Mouse (Mus musculus): Measurements from ENCODE around the gene Map2k5. TPM values are rescaled to one million over a fixed set of nuclear protein-coding genes. Genes with fewer than 3 reads are reported as not detected.

The Map2k5 gene
- polyA plus RNA-seq, 1 experiment = 109 TPM

- H3K36me3 ChIP-seq (ENCODE audit: control insufficient read depth, insufficient read depth, low read length) = peaks cover 8% of the 10 kb centered on the region
- TF ChIP-seq POLR2A (IDR thresholded peaks at IDR 0.05; ENCODE audit: control insufficient read depth, extremely low read depth, insufficient read depth, low read length, poor library complexity) (no peak), CTCF (IDR thresholded peaks at IDR 0.05; ENCODE audit: borderline replicate concordance, control insufficient read depth, extremely low read depth, insufficient read depth, low read length, poor library complexity) (no peak)
- no peak overlapping the region for H3K27ac ChIP-seq (ENCODE audit: control insufficient read depth, insufficient read depth, low read length)
- no peak overlapping the region for H3K4me3 ChIP-seq (ENCODE audit: control insufficient read depth, insufficient read depth, low read length)
- WGBS = 96% methylated on average over 4 of the region's 4 CpGs
- no peak for DNase-seq
- no peaks in the 10 kb centered on the region for H3K27me3 ChIP-seq (ENCODE audit: control insufficient read depth, insufficient read depth, low read length)
- no peaks in the 10 kb centered on the region for H3K4me1 ChIP-seq (replicated peaks; ENCODE audit: control insufficient read depth, insufficient read depth, low read length)
Measured at GRCm38 (mm10) chr9:63257739-63258138, 120.0 kb downstream of the Map2k5 start.

- peaks cover 5% of the 10 kb centered on the region for H3K4me1 ChIP-seq (replicated peaks; ENCODE audit: control insufficient read depth, insufficient read depth, low read length)
- no peaks in the 10 kb centered on the region for H3K27me3 ChIP-seq (ENCODE audit: control insufficient read depth, insufficient read depth, low read length)
- H3K27ac ChIP-seq (ENCODE audit: control insufficient read depth, insufficient read depth, low read length) = no peak overlapping the region
- H3K4me3 ChIP-seq (ENCODE audit: control insufficient read depth, insufficient read depth, low read length) = no peak overlapping the region
- no peak for DNase-seq
- TF ChIP-seq CTCF (IDR thresholded peaks at IDR 0.05; ENCODE audit: borderline replicate concordance, control insufficient read depth, extremely low read depth, insufficient read depth, low read length, poor library complexity) (no peak), POLR2A (IDR thresholded peaks at IDR 0.05; ENCODE audit: control insufficient read depth, extremely low read depth, insufficient read depth, low read length, poor library complexity) (no peak)
- 97% methylated on average over 19 of the region's 19 CpGs for WGBS
- H3K36me3 ChIP-seq (ENCODE audit: control insufficient read depth, insufficient read depth, low read length) = no peaks in the 10 kb centered on the region; the same call in none of the 2 replicates
Measured at GRCm38 (mm10) chr9:63250841-63251626, 126.7 kb downstream of the Map2k5 start.

GRCm38 (mm10) chr9:63248095-63248787 lies 129.5 kb downstream of the Map2k5 start:
- Histone ChIP-seq H3K4me1 (replicated peaks; ENCODE audit: control insufficient read depth, insufficient read depth, low read length) (peaks cover 5% of the 10 kb centered on the region), H3K4me3 (ENCODE audit: control insufficient read depth, insufficient read depth, low read length) (no peak overlapping the region), H3K27ac (ENCODE audit: control insufficient read depth, insufficient read depth, low read length) (no peak overlapping the region), H3K36me3 (ENCODE audit: control insufficient read depth, insufficient read depth, low read length) (peaks cover 4% of the 10 kb centered on the region; the same call in 1 of the 2 replicates), H3K27me3 (ENCODE audit: control insufficient read depth, insufficient read depth, low read length) (no peaks in the 10 kb centered on the region)
- DNase-seq = no peak
- no peak for TF ChIP-seq CTCF (IDR thresholded peaks at IDR 0.05; ENCODE audit: borderline replicate concordance, control insufficient read depth, extremely low read depth, insufficient read depth, low read length, poor library complexity)
- no peak for TF ChIP-seq POLR2A (IDR thresholded peaks at IDR 0.05; ENCODE audit: control insufficient read depth, extremely low read depth, insufficient read depth, low read length, poor library complexity)

- no peak for DNase-seq
- TF ChIP-seq CTCF (IDR thresholded peaks at IDR 0.05; ENCODE audit: borderline replicate concordance, control insufficient read depth, extremely low read depth, insufficient read depth, low read length, poor library complexity) (no peak), POLR2A (IDR thresholded peaks at IDR 0.05; ENCODE audit: control insufficient read depth, extremely low read depth, insufficient read depth, low read length, poor library complexity) (no peak)
- WGBS = 18% methylated on average over 5 of the region's 5 CpGs
Measured at GRCm38 (mm10) chr9:63246568-63247169, 131.0 kb downstream of the Map2k5 start.

GRCm38 (mm10) chr9:63241961-63242360 lies 135.7 kb downstream of the Map2k5 start:
- no peak for DNase-seq
- H3K27me3 ChIP-seq (ENCODE audit: control insufficient read depth, insufficient read depth, low read length) = no peaks in the 10 kb centered on the region
- TF ChIP-seq CTCF (IDR thresholded peaks at IDR 0.05; ENCODE audit: borderline replicate concordance, control insufficient read depth, extremely low read depth, insufficient read depth, low read length, poor library complexity) (no peak), POLR2A (IDR thresholded peaks at IDR 0.05; ENCODE audit: control insufficient read depth, extremely low read depth, insufficient read depth, low read length, poor library complexity) (no peak)
- WGBS = 74% methylated on average over 6 of the region's 6 CpGs
- no peak overlapping the region for H3K4me3 ChIP-seq (ENCODE audit: control insufficient read depth, insufficient read depth, low read length)
- 0 out of 2 replicates have a peak, but pooled peaks cover 4% of the 10 kb centered on the region for H3K36me3 ChIP-seq (ENCODE audit: control insufficient read depth, insufficient read depth, low read length)
- no peaks in the 10 kb centered on the region for H3K4me1 ChIP-seq (replicated peaks; ENCODE audit: control insufficient read depth, insufficient read depth, low read length)
- no peak overlapping the region for H3K27ac ChIP-seq (ENCODE audit: control insufficient read depth, insufficient read depth, low read length)

More at GRCm38 (mm10) chr9:63246568-63247169, 131.0 kb downstream of the Map2k5 start:
- no peak overlapping the region for H3K27ac ChIP-seq (ENCODE audit: control insufficient read depth, insufficient read depth, low read length)
- no peak overlapping the region for H3K4me3 ChIP-seq (ENCODE audit: control insufficient read depth, insufficient read depth, low read length)
- H3K36me3 ChIP-seq (ENCODE audit: control insufficient read depth, insufficient read depth, low read length) = peaks cover 4% of the 10 kb centered on the region; the same call in 1 of the 2 replicates
- no peaks in the 10 kb centered on the region for H3K27me3 ChIP-seq (ENCODE audit: control insufficient read depth, insufficient read depth, low read length)
- H3K4me1 ChIP-seq (replicated peaks; ENCODE audit: control insufficient read depth, insufficient read depth, low read length) = peaks cover 5% of the 10 kb centered on the region

- 85% methylated on average over 8 of the region's 8 CpGs for WGBS
- Histone ChIP-seq H3K27me3 (ENCODE audit: control insufficient read depth, insufficient read depth, low read length) (no peaks in the 10 kb centered on the region), H3K4me1 (replicated peaks; ENCODE audit: control insufficient read depth, insufficient read depth, low read length) (no peaks in the 10 kb centered on the region), H3K27ac (ENCODE audit: control insufficient read depth, insufficient read depth, low read length) (no peak overlapping the region), H3K4me3 (ENCODE audit: control insufficient read depth, insufficient read depth, low read length) (no peak overlapping the region), H3K36me3 (ENCODE audit: control insufficient read depth, insufficient read depth, low read length) (0 out of 2 replicates have a peak, but pooled peaks cover 4% of the 10 kb centered on the region)
- DNase-seq = no peak
- TF ChIP-seq POLR2A (IDR thresholded peaks at IDR 0.05; ENCODE audit: control insufficient read depth, extremely low read depth, insufficient read depth, low read length, poor library complexity) (no peak), CTCF (IDR thresholded peaks at IDR 0.05; ENCODE audit: borderline replicate concordance, control insufficient read depth, extremely low read depth, insufficient read depth, low read length, poor library complexity) (no peak)
Measured at GRCm38 (mm10) chr9:63241241-63241640, 136.5 kb downstream of the Map2k5 start.

All from thymus, adult 2 months (tissue).